Comparison of ENCODE assay signal across 8 mouse cellular contexts in the genomic region with DNA sequence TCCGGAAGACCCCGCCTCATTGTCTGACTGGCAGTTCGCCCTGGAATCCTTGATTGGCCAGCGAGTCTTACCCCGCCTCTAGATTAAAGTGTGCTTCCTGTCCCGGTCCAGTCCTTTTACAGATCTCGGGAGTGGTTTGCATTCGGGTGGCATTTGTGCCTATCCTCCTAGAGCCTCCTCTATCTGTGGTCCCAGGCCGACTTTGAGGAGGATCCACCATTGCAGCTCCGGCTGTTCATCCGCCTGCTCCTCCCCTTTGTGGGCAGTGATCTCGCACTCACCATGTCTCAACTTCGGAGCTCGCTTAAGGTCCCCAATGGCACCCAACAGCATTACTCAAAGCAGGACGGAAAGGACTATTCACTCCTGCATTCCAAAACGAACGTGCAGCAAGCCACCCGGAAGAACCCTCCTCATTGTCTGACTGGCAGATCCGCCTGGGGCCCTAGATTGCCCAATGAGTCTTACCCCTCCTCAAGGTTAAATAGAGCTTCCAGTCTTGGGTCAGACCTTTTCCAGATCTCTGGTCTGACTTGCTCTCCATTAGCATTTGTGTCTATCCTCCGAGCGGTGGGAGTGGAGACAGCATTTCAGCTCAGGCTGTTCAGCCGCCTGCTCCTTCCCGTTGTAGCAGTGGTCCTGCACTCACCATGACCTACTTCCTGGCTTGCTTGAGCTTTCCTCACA. TPM values are rescaled to one million over a fixed set of nuclear protein-coding genes. Genes with fewer than 3 reads are reported as not detected.
DNase-seq lines count a peak whose midpoint lies in the region; ATAC-seq and TF ChIP-seq lines count a peak whose summit lies in the region.

No protein-coding gene starts in this region.

- peak; percentile 58; the same call in 1 of the 2 replicates for TF ChIP-seq POLR2A in bone marrow macrophage, adult 2 months (IDR thresholded peaks at IDR 0.05; ENCODE audit: borderline replicate concordance, low read depth, low read length)
- peak; percentile 78 for TF ChIP-seq POLR2A in embryonic fibroblast, embryonic 13.5 days (IDR thresholded peaks at IDR 0.05; ENCODE audit: low read depth, low read length)

- H3K27me3 ChIP-seq in kidney, embryonic 14.5 days (ENCODE audit: control insufficient read depth, insufficient read depth, low read length) = no peaks in the 10 kb centered on the region
- H3K27me3 ChIP-seq in limb, embryonic 15.5 days = no peaks in the 10 kb centered on the region

- peak; percentile 100 for ATAC-seq in kidney, embryonic 14.5 days (ENCODE audit: low FRiP score, low TSS enrichment)
- peak; percentile 93 for ATAC-seq in limb, embryonic 15.5 days (ENCODE audit: insufficient number of reproducible peaks, low FRiP score, low TSS enrichment, low read depth)

- 0 out of 2 replicates have a peak, but pooled peaks have one; percentile 20 for TF ChIP-seq CTCF in bone marrow macrophage, adult 2 months (IDR thresholded peaks at IDR 0.05; ENCODE audit: low read depth, low read length)
- no peak for TF ChIP-seq CTCF in embryonic fibroblast, embryonic 13.5 days (IDR thresholded peaks at IDR 0.05; ENCODE audit: borderline replicate concordance, insufficient read depth, low read length)

- peak overlapping the region; percentile 56 for H3K9ac ChIP-seq in kidney, embryonic 14.5 days (ENCODE audit: low read depth, low read length)
- H3K9ac ChIP-seq in limb, embryonic 15.5 days = peak overlapping the region; percentile 33

- peak overlapping the region; percentile 95 for H3K27ac ChIP-seq in bone marrow macrophage, adult 2 months (ENCODE audit: insufficient read depth, low read depth, low read length)
- H3K27ac ChIP-seq in embryonic fibroblast, embryonic 13.5 days (ENCODE audit: insufficient read depth, low read length) = peak overlapping the region; percentile 79
- peak overlapping the region; percentile 92 for H3K27ac ChIP-seq in kidney, embryonic 14.5 days (ENCODE audit: low read depth, low read length)
- peak overlapping the region; percentile 92 for H3K27ac ChIP-seq in limb, embryonic 15.5 days

- WGBS in kidney, embryonic 14.5 days = under 1% methylated on average over 23 of the region's 23 CpGs
- WGBS in limb, embryonic 15.5 days = 0% methylated on average over 23 of the region's 23 CpGs

- 0 out of 2 replicates have a peak, but pooled peaks cover 4% of the 10 kb centered on the region for H3K4me1 ChIP-seq in bone marrow macrophage, adult 2 months (ENCODE audit: control insufficient read depth, insufficient read depth, low read length)
- no peaks in the 10 kb centered on the region for H3K4me1 ChIP-seq in embryonic fibroblast, embryonic 13.5 days (ENCODE audit: control insufficient read depth, insufficient read depth, low read length)
- H3K4me1 ChIP-seq in kidney, embryonic 14.5 days (ENCODE audit: control insufficient read depth, insufficient read depth, low read length) = no peaks in the 10 kb centered on the region; the same call in 1 of the 2 replicates
- no peaks in the 10 kb centered on the region for H3K4me1 ChIP-seq in limb, embryonic 15.5 days

- H3K4me2 ChIP-seq in kidney, embryonic 14.5 days (replicated peaks; ENCODE audit: low read depth, low read length) = peak overlapping the region; percentile 70
- peak overlapping the region; percentile 58 for H3K4me2 ChIP-seq in limb, embryonic 15.5 days

- DNase-seq in A20 (ENCODE audit: low read depth, low spot score) = peak; percentile 88
- peak; percentile 81 to 82 for DNase-seq in heart, adult 9 months (ENCODE audit: low spot score in 2 of 2)
- peak; percentile 5 to 16 for DNase-seq in monocyte, adult 2 months (ENCODE audit: low read depth in 1 of 2, low spot score in 2 of 2)
- DNase-seq in spleen, postnatal 36 days (ENCODE audit: low spot score in 2 of 2) = peak; percentile 77 to 79

- H3K4me3 ChIP-seq in bone marrow macrophage, adult 2 months (ENCODE audit: insufficient read depth, low read length) = peak overlapping the region; percentile 85
- H3K4me3 ChIP-seq in embryonic fibroblast, embryonic 13.5 days (ENCODE audit: insufficient read depth, low read length) = peak overlapping the region; percentile 62
- peak overlapping the region; percentile 55 for H3K4me3 ChIP-seq in kidney, embryonic 14.5 days (ENCODE audit: low read length)
- H3K4me3 ChIP-seq in limb, embryonic 15.5 days = peak overlapping the region; percentile 54

- H3K9me3 ChIP-seq in kidney, embryonic 14.5 days (ENCODE audit: control insufficient read depth, low read length) = no peaks in the 10 kb centered on the region
- no peaks in the 10 kb centered on the region for H3K9me3 ChIP-seq in limb, embryonic 15.5 days

- H3K36me3 ChIP-seq in kidney, embryonic 14.5 days (ENCODE audit: control insufficient read depth, insufficient read depth, low read length) = no peaks in the 10 kb centered on the region
- no peaks in the 10 kb centered on the region for H3K36me3 ChIP-seq in limb, embryonic 15.5 days

RNA-seq across cellular contexts. Expression of a gene that starts 30.9 kb away (rescaled TPM):
- polyA plus RNA-seq in bone marrow macrophage, adult 2 months (2012; ENCODE audit: insufficient read depth, insufficient read length, missing spikeins) = 15.2 and 17.6 TPM in 2 replicates
- polyA plus RNA-seq in embryonic fibroblast, embryonic 13.5 days (2011; ENCODE audit: insufficient read length, low read depth, missing spikeins) = 12.9 and 16.4 TPM in 2 replicates
- 27.3 and 29.3 TPM in 2 replicates for polyA plus RNA-seq in kidney, embryonic 14.5 days (2014; fragmentation: Nextera tagmentation; extraction: Ambion mirVana)
- polyA plus RNA-seq in limb, embryonic 15.5 days (2015; fragmentation: Nextera tagmentation; extraction: Ambion mirVana) = 20.1 and 21.5 TPM in 2 replicates

Comparison
In these comparisons a context has a peak if more than half of its experiments do, and no peak if none do; other contexts are left out.
1. Peak in every context shown above with its lines: DNase-seq, ATAC-seq, H3K4me3 ChIP-seq and H3K27ac ChIP-seq.
2. DNase-seq: peak in every context shown above with its lines; median percentile 88 in A20; 82 in heart, adult 9 months; 78 in spleen, postnatal 36 days; 10 in monocyte, adult 2 months.